In genomic region chr11:20632619-20632965, GRCm38 (mm10) we compare ENCODE assay signal across 8 mouse cellular contexts.
DNase-seq lines count a peak whose midpoint lies in the region; ATAC-seq and TF ChIP-seq lines count a peak whose summit lies in the region.

No protein-coding gene starts in this region.

- H3K9me3 ChIP-seq in lung, embryonic 15.5 days: no peaks in the 10 kb centered on the region

- H3K9ac ChIP-seq in lung, embryonic 15.5 days: peak overlapping the region; percentile 85

- no peaks in the 10 kb centered on the region for H3K36me3 ChIP-seq in kidney, adult 2 months (ENCODE audit: control insufficient read depth, insufficient read depth, low read length)
- H3K36me3 ChIP-seq in lung, embryonic 15.5 days: no peaks in the 10 kb centered on the region
- H3K36me3 ChIP-seq in small intestine, adult 2 months (ENCODE audit: control insufficient read depth, insufficient read depth, low read length): no peaks in the 10 kb centered on the region

- intact Hi-C loops in left cerebral cortex, adult 2 months (cut with DNase I): loop anchor here (1.0 to 10.0 kb wide), 3 partner anchors 100 to 428 kb away; partner anchors contain the start of genes Aftph and Rab1a

- no peak overlapping the region; the same call in 1 of the 2 replicates for H3K27ac ChIP-seq in left cerebral cortex, adult 2 months
- H3K27ac ChIP-seq in kidney, adult 2 months (ENCODE audit: insufficient read depth, low read depth, low read length): peak overlapping the region; percentile 99
- H3K27ac ChIP-seq in lung, embryonic 15.5 days: peak overlapping the region; percentile 99
- H3K27ac ChIP-seq in small intestine, adult 2 months (ENCODE audit: insufficient read depth, low read depth, low read length): peak overlapping the region; percentile 93

- TF ChIP-seq POLR2A in kidney, adult 2 months (IDR thresholded peaks at IDR 0.05; ENCODE audit: low read depth, low read length): no peak
- no peak for TF ChIP-seq POLR2A in small intestine, adult 2 months (IDR thresholded peaks at IDR 0.05; ENCODE audit: low read depth, low read length)

- H3K4me2 ChIP-seq in lung, embryonic 15.5 days: peak overlapping the region; percentile 63

- DNase-seq in left cerebral cortex, adult 2 months (ENCODE audit: extremely low spot score in 1 of 2, low spot score in 2 of 2): no peak
- DNase-seq in left cerebral cortex, adult 18-20 months (ENCODE audit: low spot score in 2 of 2): no peak
- peak; percentile 26 for DNase-seq in cerebellum, adult 8-10 months
- DNase-seq in heart, adult 18-20 months: peak; percentile 55 to 74
- DNase-seq in kidney, adult 2 months: peak; percentile 83
- no peak for DNase-seq in right cerebral cortex, adult 18-20 months

- under 1% methylated on average over 13 of the region's 13 CpGs for WGBS in kidney, adult 2 months
- WGBS in lung, embryonic 15.5 days: 1% methylated on average over 13 of the region's 13 CpGs
- 0% methylated on average over 13 of the region's 13 CpGs for WGBS in small intestine, adult 2 months

- no peak for TF ChIP-seq CTCF in left cerebral cortex, adult 2 months (IDR thresholded peaks at IDR 0.05)
- TF ChIP-seq CTCF in kidney, adult 2 months (conservative IDR thresholded peaks at IDR 0.05; ENCODE audit: insufficient read depth, insufficient read length, low read depth, low read length): no peak
- no peak for TF ChIP-seq CTCF in small intestine, adult 2 months (IDR thresholded peaks at IDR 0.05; ENCODE audit: extremely low read depth, insufficient read length, insufficient replicate concordance, low read depth, low read length)

- ATAC-seq in lung, embryonic 15.5 days (ENCODE audit: borderline replicate concordance, extremely low read depth, low FRiP score, low TSS enrichment): no peak

- H3K4me3 ChIP-seq in left cerebral cortex, adult 2 months: peak overlapping the region; percentile 99
- H3K4me3 ChIP-seq in kidney, adult 2 months (ENCODE audit: insufficient read depth, low read depth, low read length): peak overlapping the region; percentile 94
- H3K4me3 ChIP-seq in lung, embryonic 15.5 days: peak overlapping the region; percentile 69
- peak overlapping the region; percentile 72 for H3K4me3 ChIP-seq in small intestine, adult 2 months (ENCODE audit: low read depth, low read length)

- H3K4me1 ChIP-seq in kidney, adult 2 months (ENCODE audit: control insufficient read depth, insufficient read depth, low read length): peaks cover 21% of the 10 kb centered on the region
- H3K4me1 ChIP-seq in lung, embryonic 15.5 days: peaks cover 40% of the 10 kb centered on the region
- H3K4me1 ChIP-seq in small intestine, adult 2 months (ENCODE audit: control insufficient read depth, insufficient read depth, insufficient read length, low read length): peaks cover 7% of the 10 kb centered on the region

- H3K27me3 ChIP-seq in kidney, adult 2 months (replicated peaks; ENCODE audit: control insufficient read depth, insufficient read depth, low read length): no peaks in the 10 kb centered on the region
- no peaks in the 10 kb centered on the region for H3K27me3 ChIP-seq in lung, embryonic 15.5 days
- H3K27me3 ChIP-seq in small intestine, adult 2 months (ENCODE audit: control insufficient read depth, insufficient read depth, low read length): no peaks in the 10 kb centered on the region

Comparison
In these comparisons a context has a peak if more than half of its experiments do, and no peak if none do; other contexts are left out.
1. DNase-seq: peak in cerebellum, adult 8-10 months (single experiment), heart, adult 18-20 months (2 of 2) and kidney, adult 2 months (single experiment); none in left cerebral cortex, adult 2 months (0 of 2), left cerebral cortex, adult 18-20 months (0 of 2) and right cerebral cortex, adult 18-20 months (single experiment).
2. Peak in every context shown above with its lines, with median percentiles within 50 percentile points of each other: H3K4me3 ChIP-seq.